Mouse (Mus musculus): Measurements from ENCODE around the gene Map4k3. TPM values are rescaled to one million over a fixed set of nuclear protein-coding genes. Genes with fewer than 3 reads are reported as not detected.
A peak's percentile ranks its signal among the peaks of the same experiment; 100 is the strongest.
"Not testable (repeated sequence)": the region's sequence is repeated elsewhere in the genome, so short reads cannot be mapped to it uniquely, and the experiment has no call there.

The Map4k3 gene
- polyA plus RNA-seq, 1 experiment from 2014 or later: 17.6 TPM

DNA sequence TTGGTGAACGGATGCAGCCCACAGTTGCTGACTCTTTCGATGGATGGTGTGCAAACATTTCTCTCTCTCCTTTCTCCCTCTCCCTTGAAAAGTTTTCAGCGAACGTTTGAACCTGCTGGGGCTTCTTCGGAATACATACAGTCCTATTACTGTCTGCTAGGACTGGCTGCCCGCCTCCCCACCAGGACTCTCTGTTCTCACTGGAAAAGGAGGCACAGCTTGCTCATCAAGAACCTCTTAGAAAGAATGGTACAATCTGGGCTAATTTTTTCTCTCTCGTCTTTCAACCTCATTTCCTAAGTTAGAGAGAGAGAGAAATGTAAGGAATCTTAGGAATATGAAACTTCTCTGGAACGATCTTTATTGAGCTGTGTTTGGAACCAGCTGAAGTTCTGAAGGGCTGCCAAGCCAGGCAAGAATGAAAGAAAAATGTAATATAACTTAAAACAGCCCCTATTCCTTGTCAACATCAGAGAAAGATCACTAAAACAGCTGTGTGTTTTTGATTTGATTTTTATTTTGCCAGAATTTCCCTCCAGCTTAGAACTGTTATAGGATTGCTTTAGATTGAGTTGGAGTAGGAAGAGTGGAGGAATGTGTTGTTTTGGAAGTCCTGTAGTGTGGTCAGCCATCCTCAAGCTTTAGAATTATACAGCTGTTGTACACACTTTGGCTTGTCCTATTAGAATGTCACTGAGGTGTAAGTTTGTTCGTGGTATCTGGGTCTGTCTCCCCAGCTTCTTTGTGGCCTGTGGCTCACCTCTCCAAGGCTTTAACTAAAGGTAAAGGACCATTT lies 27.0 kb upstream of the Map4k3 start:
- Histone ChIP-seq H3K4me3 (no peak overlapping the region), H3K27me3 (ENCODE audit: insufficient read depth, poor library complexity, severe bottlenecking) (no peaks in the 10 kb centered on the region), H3K27ac (peak overlapping the region; percentile 36; the same call in 1 of the 2 replicates), H3K9me3 (no peaks in the 10 kb centered on the region), H3K4me1 (peaks cover 14% of the 10 kb centered on the region), H3K36me3 (no peaks in the 10 kb centered on the region)
- 73% methylated on average over 9 of the region's 9 CpGs for whole genome bisulfite sequencing
- DNase-seq (ENCODE audit: low spot score): no peak

DNA sequence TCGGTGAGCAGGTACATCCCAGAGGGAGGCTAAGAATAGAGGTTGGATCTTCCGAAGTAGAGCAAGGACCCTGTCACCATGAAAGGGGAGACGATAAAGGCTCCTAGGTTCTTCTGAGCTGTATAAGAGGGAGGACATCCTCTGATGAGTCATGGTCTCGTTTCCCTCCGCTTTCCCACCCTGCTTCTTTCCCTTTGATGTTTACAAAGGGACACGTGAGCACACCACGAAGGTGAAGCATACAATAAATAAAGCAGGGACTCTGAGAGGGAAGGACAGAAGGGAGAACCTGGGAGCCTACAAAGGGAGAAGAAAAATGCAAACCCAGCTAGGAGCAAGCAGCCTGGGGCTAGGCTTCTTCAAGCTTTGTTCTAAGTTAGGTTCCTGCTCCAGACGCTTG lies 26.3 kb upstream of the Map4k3 start:
- no peak for DNase-seq (ENCODE audit: low spot score)
- Histone ChIP-seq H3K27ac (peak overlapping the region; percentile 36; the same call in 1 of the 2 replicates), H3K36me3 (no peaks in the 10 kb centered on the region), H3K4me3 (no peak overlapping the region), H3K27me3 (ENCODE audit: insufficient read depth, poor library complexity, severe bottlenecking) (no peaks in the 10 kb centered on the region), H3K4me1 (peaks cover 14% of the 10 kb centered on the region), H3K9me3 (no peaks in the 10 kb centered on the region)
- WGBS: 26% methylated on average over 8 of the region's 8 CpGs

DNA sequence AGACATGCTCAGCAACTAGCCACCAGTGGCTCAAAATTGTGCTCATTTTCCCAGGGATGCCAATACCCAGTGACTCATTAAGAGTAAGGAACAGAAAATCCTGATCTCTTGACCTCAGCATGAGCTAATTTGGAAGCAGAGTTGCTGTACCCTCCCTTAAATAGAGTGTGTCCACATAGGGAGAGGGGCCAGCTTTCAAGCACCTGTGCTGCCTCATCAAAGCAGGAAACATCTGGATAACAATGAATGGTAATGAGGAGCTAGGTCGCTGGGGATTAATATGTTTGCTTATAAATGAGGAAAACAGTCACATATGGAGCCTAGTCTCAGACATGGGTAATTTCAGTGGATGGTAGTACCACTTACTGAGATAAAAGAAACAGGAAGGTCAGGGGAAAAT lies 24.2 kb upstream of the Map4k3 start:
- Histone ChIP-seq H3K27me3 (ENCODE audit: insufficient read depth, poor library complexity, severe bottlenecking) (no peaks in the 10 kb centered on the region), H3K36me3 (no peaks in the 10 kb centered on the region), H3K9me3 (no peaks in the 10 kb centered on the region), H3K27ac (no peak overlapping the region), H3K4me3 (no peak overlapping the region), H3K4me1 (peaks cover 14% of the 10 kb centered on the region)
- 25% methylated on average over 1 of the region's 1 CpGs for WGBS
- DNase-seq (ENCODE audit: low spot score): no peak

DNA sequence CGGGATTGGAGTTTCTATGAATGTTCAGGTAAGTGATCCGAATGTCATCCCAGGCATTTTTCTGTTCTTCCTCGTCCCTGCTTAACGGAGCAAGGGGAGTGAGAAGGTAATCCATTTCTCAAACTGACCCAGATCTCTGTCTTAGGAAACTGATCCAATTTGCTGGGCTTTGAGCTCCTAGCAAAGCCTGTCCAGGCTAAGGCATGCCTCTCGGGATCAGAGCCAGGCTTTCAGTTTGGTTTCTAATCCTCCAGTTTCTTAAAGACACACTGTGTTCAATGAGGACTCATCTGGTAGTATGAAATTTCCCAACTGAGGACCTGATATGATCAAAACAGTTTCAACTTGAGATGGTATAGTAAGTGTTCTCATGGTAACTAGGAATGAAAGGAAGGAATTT lies 11.1 kb upstream of the Map4k3 start:
- DNase-seq (ENCODE audit: low spot score): no peak
- no peaks in the 10 kb centered on the region for H3K9me3 ChIP-seq
- H3K27me3 ChIP-seq (ENCODE audit: insufficient read depth, poor library complexity, severe bottlenecking): no peaks in the 10 kb centered on the region
- H3K4me1 ChIP-seq: peaks cover 4% of the 10 kb centered on the region; the same call in 1 of the 2 replicates
- no peak overlapping the region for H3K4me3 ChIP-seq
- WGBS: 87% methylated on average over 5 of the region's 5 CpGs
- H3K36me3 ChIP-seq: no peaks in the 10 kb centered on the region
- H3K27ac ChIP-seq: no peak overlapping the region

DNA sequence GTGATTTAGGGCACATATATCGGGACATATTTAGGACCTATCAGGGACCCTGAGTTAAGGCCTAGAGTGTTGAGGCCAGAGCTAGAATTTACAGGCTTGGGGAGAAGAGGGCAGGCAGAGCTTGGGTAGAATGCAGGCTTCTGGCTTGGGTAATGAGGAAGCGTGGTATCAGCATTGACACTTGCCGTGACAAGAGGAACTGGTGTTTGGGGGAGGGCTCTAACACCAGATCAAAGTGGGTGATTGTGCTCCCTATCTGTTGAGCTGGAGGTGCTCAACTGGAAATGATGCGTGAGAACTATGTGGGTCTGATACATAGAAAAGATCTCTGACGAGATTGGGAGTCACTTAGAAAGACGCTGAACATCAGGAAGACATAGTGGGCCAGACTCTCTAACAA lies 6.4 kb upstream of the Map4k3 start:
- no peak for DNase-seq (ENCODE audit: low spot score)
- no peak overlapping the region for H3K27ac ChIP-seq
- peaks cover 18% of the 10 kb centered on the region; the same call in 1 of the 2 replicates for H3K4me1 ChIP-seq
- H3K36me3 ChIP-seq: no peaks in the 10 kb centered on the region
- no peak overlapping the region for H3K4me3 ChIP-seq
- no peaks in the 10 kb centered on the region for H3K9me3 ChIP-seq
- 49% methylated on average over 6 of the region's 6 CpGs for WGBS
- no peaks in the 10 kb centered on the region for H3K27me3 ChIP-seq (ENCODE audit: insufficient read depth, poor library complexity, severe bottlenecking)

DNA sequence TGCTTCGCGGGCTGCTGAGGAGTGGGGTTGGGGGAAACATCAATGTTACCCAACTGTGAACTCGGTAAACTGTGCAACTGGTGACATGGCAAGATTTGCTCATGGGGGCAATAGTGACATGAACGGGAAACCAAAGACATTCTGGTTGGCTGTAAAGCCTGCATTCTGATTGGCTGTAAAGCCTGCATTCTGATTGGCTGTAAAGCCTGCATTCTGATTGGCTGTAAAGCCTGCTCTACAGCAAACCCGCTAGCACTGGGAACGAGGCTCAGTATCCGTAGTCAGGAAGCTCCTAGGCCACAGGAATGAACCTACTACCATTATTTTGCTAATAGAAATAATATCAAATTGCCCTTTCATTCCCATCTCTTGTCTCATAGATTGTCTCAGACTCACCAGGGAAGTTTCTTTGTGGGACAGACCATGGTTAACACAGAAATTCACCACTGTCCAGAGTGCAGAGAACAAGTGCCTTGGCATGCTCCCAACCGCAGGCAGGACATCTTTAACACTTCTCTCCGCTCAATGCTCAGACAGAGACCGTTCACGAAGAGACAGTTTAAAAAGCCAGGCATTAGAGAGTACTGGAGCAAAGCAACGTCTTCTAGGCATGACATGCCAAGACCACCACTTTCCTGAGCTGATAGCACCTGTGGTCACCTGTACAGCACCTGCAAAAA lies 5.0 kb upstream of the Map4k3 start:
- WGBS: 73% methylated on average over 12 of the region's 12 CpGs

DNA sequence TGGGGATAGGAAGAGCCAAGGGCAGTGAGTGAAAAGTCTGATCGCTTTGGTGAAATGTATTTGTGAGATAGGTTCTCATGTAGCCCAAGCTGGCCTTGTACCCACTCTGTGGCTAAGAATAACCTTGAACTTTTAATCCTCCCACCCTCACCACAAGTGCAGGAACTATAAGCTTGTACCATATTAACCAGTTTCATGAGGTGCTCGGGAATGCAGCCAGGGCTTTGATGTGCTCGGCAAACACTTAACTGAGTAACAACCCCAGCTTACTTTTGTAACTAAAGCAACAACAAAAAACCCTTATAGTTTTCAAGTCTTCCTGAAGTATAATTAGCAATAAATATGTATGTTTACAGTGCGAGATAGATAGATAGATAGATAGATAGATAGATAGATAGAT lies 4.0 kb upstream of the Map4k3 start:
- WGBS: 85% methylated on average over 4 of the region's 4 CpGs
- Histone ChIP-seq H3K4me3 (no peak overlapping the region), H3K27ac (no peak overlapping the region), H3K27me3 (ENCODE audit: insufficient read depth, poor library complexity, severe bottlenecking) (no peaks in the 10 kb centered on the region), H3K9me3 (no peaks in the 10 kb centered on the region), H3K36me3 (no peaks in the 10 kb centered on the region), H3K4me1 (peaks cover 28% of the 10 kb centered on the region)
- no peak for DNase-seq (ENCODE audit: low spot score)

More for the DNA sequence above, 5.0 kb upstream of the Map4k3 start:
- Histone ChIP-seq H3K27me3 (ENCODE audit: insufficient read depth, poor library complexity, severe bottlenecking) (no peaks in the 10 kb centered on the region), H3K9me3 (no peaks in the 10 kb centered on the region), H3K27ac (no peak overlapping the region), H3K4me1 (peaks cover 27% of the 10 kb centered on the region), H3K36me3 (no peaks in the 10 kb centered on the region), H3K4me3 (no peak overlapping the region)
- no peak for DNase-seq (ENCODE audit: low spot score)

DNA sequence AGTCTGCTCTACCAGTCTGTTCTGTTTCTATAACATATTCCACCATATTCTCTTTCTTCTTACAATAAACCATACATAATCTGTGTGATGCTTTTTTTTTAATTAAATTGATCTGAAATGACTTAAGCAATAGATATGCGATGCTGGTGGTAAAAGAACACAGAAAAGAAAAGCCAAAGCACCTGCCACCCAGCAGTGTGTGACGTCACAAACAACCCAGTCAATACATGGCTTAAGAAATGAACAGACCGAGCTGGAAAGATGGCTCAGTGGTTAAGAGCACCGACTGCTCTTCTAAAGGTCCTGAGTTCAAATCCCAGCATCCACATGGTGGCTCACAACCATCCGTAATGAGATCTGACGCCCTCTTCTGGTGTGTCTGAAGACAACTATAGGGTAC lies 2.0 kb upstream of the Map4k3 start:
- not testable (repeated sequence) for H3K9me3 ChIP-seq; H3K36me3 ChIP-seq; H3K27me3 ChIP-seq (ENCODE audit: insufficient read depth, poor library complexity, severe bottlenecking); H3K27ac ChIP-seq; DNase-seq (ENCODE audit: low spot score); H3K4me3 ChIP-seq
- H3K4me1 ChIP-seq: peaks cover 39% of the 10 kb centered on the region
- 86% methylated on average over 6 of the region's 6 CpGs for WGBS

DNA sequence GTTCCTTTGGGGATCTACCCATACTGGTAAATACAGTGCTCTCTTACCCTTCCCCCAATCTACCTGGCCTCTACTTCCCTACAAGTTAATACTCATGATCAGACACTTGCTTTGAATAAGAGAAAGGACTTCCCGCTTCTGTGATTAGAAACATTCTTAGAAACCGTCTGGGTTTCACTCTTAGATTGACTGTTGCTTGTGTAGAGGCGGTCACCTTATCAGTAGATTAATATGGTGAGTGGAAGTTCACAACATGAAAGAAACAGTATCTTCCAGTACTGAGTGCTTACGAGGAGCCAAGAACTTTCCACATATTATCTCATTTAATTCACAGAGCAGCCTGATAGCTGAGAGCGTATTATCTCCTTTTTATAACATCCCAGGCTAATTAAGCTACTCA lies 1.5 kb upstream of the Map4k3 start:
- Histone ChIP-seq H3K4me3 (no peak overlapping the region), H3K27me3 (ENCODE audit: insufficient read depth, poor library complexity, severe bottlenecking) (no peaks in the 10 kb centered on the region), H3K27ac (peak overlapping the region; percentile 47; the same call in 1 of the 2 replicates), H3K4me1 (peaks cover 39% of the 10 kb centered on the region), H3K9me3 (no peaks in the 10 kb centered on the region), H3K36me3 (peaks cover 7% of the 10 kb centered on the region)
- no peak for DNase-seq (ENCODE audit: low spot score)
- 26% methylated on average over 5 of the region's 5 CpGs for WGBS

DNA sequence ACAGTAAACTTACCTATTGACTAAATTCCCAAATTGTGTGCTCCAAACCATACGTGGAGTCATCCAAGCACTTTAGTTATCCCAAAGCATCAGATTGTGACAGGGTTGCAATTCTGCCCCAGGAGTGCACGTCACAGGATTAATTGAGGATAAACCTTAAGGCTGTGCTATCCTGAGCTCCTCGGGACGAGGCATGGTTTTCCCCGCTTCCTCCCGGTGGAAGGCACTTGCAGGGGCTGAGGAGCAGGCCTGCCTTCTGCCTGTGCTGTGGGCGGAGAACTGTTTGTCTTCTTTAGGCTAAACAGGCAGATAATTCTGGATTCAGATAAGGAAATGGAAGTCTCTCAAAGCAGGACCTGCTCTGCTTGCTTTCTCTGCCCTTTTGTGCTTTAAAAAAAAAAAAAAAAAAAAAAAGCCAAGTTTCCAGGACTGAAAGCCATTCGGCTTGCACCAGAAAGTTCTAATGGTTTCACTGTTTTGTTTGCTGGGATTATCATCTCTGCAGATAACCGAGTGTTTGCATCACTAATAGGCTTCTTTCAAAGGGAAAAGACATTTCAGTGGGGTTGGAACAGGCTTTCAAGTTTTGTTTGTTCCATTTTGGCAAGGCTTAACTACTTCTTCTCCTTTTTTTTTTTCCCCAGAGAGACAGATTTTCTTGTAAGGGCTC lies 930 bp upstream of the Map4k3 start:
- Histone ChIP-seq H3K4me1 (peaks cover 41% of the 10 kb centered on the region), H3K9me3 (no peaks in the 10 kb centered on the region), H3K4me3 (0 out of 2 replicates have a peak overlapping the region, but pooled peaks have one; percentile 98), H3K36me3 (peaks cover 7% of the 10 kb centered on the region), H3K27ac (peak overlapping the region; percentile 98; the same call in 1 of the 2 replicates), H3K27me3 (ENCODE audit: insufficient read depth, poor library complexity, severe bottlenecking) (no peaks in the 10 kb centered on the region)
- no peak for DNase-seq (ENCODE audit: low spot score)
- WGBS: 9% methylated on average over 9 of the region's 9 CpGs

DNA sequence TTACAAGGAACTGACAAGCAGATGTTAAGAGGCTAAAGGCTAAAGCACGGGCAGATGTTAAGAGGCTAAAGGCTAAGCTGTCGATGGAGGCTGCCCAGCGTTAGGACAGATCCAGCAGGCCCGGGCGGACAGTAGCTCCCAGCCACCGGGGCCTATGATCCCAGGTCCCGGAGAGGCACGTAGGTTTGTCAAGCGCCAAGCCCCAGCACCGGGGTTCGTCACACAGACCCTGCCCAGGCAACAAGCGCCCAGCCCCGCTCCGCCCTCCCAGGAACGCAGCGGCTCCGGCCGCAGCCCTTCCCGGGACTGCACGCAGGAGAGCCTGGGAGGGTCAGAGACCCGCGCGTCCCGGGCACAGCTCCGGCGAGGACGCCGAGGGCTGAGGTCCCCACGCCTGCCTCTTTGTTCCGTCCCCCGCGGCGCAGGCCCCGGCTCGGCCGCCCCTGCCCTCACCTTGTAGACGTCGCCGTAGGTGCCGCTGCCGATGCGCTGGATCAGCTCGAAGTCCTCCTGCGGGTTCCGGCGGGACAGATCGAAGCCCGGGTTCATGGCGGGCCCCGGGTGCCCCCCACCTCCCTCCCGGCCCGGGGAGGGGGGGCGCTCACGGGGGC lies 839 bp downstream of the Map4k3 start:
- H3K4me1 ChIP-seq: peaks cover 53% of the 10 kb centered on the region
- under 1% methylated on average over 53 of the region's 54 CpGs for WGBS
- DNase-seq (ENCODE audit: low spot score): peak; percentile 87

DNA sequence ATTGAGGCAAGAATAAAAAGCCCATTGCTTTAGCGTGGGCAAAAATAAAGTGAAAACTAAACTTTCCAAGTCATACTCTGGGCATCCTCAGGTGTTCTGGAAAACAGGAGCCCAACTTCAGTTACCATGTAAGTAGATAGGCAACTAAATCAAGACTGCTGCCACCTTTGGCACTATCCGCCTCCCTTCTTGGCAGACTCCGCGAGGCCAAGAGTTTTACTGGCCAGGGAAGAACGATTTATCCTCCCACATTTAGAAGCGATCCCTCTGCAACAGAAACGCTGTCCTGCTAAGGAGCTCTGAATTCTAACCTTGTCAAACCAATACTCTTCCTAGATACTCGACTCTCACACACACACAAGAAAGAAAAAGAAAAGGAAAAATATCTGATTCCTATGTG lies 1.5 kb downstream of the Map4k3 start:
- DNase-seq (ENCODE audit: low spot score): no peak
- peak overlapping the region; percentile 98; the same call in 1 of the 2 replicates for H3K27ac ChIP-seq
- H3K27me3 ChIP-seq (ENCODE audit: insufficient read depth, poor library complexity, severe bottlenecking): no peaks in the 10 kb centered on the region
- WGBS: 18% methylated on average over 8 of the region's 8 CpGs
- peak overlapping the region; percentile 98 for H3K4me3 ChIP-seq
- no peaks in the 10 kb centered on the region for H3K9me3 ChIP-seq
- peaks cover 55% of the 10 kb centered on the region for H3K4me1 ChIP-seq
- peaks cover 7% of the 10 kb centered on the region for H3K36me3 ChIP-seq

More for the DNA sequence above, 839 bp downstream of the Map4k3 start:
- H3K4me3 ChIP-seq: peak overlapping the region; percentile 98
- no peaks in the 10 kb centered on the region for H3K9me3 ChIP-seq
- H3K27ac ChIP-seq: peak overlapping the region; percentile 98
- peaks cover 7% of the 10 kb centered on the region for H3K36me3 ChIP-seq
- no peaks in the 10 kb centered on the region for H3K27me3 ChIP-seq (ENCODE audit: insufficient read depth, poor library complexity, severe bottlenecking)
